Mouse (Mus musculus): ENCODE measurements around the gene Jakmip3.
A peak's percentile ranks its signal among the peaks of the same experiment; 100 is the strongest.

The Jakmip3 gene

GRCm38 (mm10) chr7:138940612-138941461 lies at the start of gene Jakmip3:
TSS of gene Jakmip3 (plus strand) at chr7:138940730.
- DNase-seq: no peak

GRCm38 (mm10) chr7:138898122-138898521 lies 42.4 kb upstream of the Jakmip3 start:
- no peak for DNase-seq

- DNase-seq: no peak
Measured at GRCm38 (mm10) chr7:138898743-138899142, 41.8 kb upstream of the Jakmip3 start.

GRCm38 (mm10) chr7:138903886-138904435 lies 36.6 kb upstream of the Jakmip3 start:
- DNase-seq: no peak

- no peak for DNase-seq
Measured at GRCm38 (mm10) chr7:138906441-138906840, 34.1 kb upstream of the Jakmip3 start.

GRCm38 (mm10) chr7:138907043-138907442 lies 33.5 kb upstream of the Jakmip3 start:
- peak; percentile 36 to 39 for DNase-seq

GRCm38 (mm10) chr7:138907976-138908375 lies 32.6 kb upstream of the Jakmip3 start:
- no peak for DNase-seq

GRCm38 (mm10) chr7:138908768-138909276 lies 31.7 kb upstream of the Jakmip3 start:
- no peak for DNase-seq

- peak; percentile 91 to 96 for DNase-seq
Measured at GRCm38 (mm10) chr7:138909277-138910192, 31.0 kb upstream of the Jakmip3 start, which contains the start of gene Bnip3. TSS of gene Bnip3 (minus strand) at chr7:138909519.

- DNase-seq: no peak
Measured at GRCm38 (mm10) chr7:138910193-138910562, 30.4 kb upstream of the Jakmip3 start.

- DNase-seq: no peak
Measured at GRCm38 (mm10) chr7:138913616-138914015, 26.9 kb upstream of the Jakmip3 start.

- peak; percentile 86 to 91 for DNase-seq
Measured at GRCm38 (mm10) chr7:138919156-138919944, 21.2 kb upstream of the Jakmip3 start.

- no peak for DNase-seq
Measured at GRCm38 (mm10) chr7:138921611-138922010, 18.9 kb upstream of the Jakmip3 start.

GRCm38 (mm10) chr7:138923756-138924425 lies 16.6 kb upstream of the Jakmip3 start:
- peak in 1 of 2 experiments; percentile 36 for DNase-seq

GRCm38 (mm10) chr7:138928456-138928855 lies 12.1 kb upstream of the Jakmip3 start:
- DNase-seq: no peak

- DNase-seq: no peak
Measured at GRCm38 (mm10) chr7:138934523-138934922, 6.0 kb upstream of the Jakmip3 start.

GRCm38 (mm10) chr7:138938991-138939390 lies 1.5 kb upstream of the Jakmip3 start:
- DNase-seq: no peak

GRCm38 (mm10) chr7:138940256-138940611 lies 296 bp upstream of the Jakmip3 start:
- no peak for DNase-seq

- DNase-seq: no peak
Measured at GRCm38 (mm10) chr7:138941571-138941970, 1.0 kb downstream of the Jakmip3 start.

- no peak for DNase-seq
Measured at GRCm38 (mm10) chr7:138942301-138942700, 1.8 kb downstream of the Jakmip3 start.

GRCm38 (mm10) chr7:138945668-138946067 lies 5.1 kb downstream of the Jakmip3 start:
- no peak for DNase-seq

GRCm38 (mm10) chr7:138947741-138948140 lies 7.2 kb downstream of the Jakmip3 start:
- no peak for DNase-seq
